Mouse (Mus musculus): ENCODE measurements around the gene Sugt1. TPM values are rescaled to one million over a fixed set of nuclear protein-coding genes. Genes with fewer than 3 reads are reported as not detected.
A peak's percentile ranks its signal among the peaks of the same experiment; 100 is the strongest.

Gene Sugt1
- polyA plus RNA-seq, 1 experiment from 2014 or later, result 186 TPM

DNA sequence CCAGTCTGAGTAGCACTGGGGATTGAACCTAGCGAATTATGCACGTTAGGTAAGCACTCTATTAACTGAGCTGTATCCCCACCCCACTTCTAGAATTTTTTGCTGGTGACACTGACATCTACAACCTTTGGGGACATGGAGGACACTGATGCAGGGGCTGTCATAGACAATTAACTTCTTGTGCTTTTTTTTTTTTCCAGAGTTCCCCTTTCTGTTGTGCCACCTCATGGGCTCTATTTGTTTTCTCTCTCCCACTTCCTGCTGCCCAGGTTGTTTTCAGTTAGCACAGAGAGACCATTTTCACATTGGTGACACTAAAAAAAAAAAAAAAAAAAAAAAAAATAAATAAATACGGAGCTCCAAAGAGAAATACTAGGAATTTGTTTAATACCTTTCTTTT is 83.5 kb downstream of the Sugt1 start:
- Histone ChIP-seq H3K27ac (replicated peaks; ENCODE audit: low read depth, low read length) (no peak overlapping the region), H3K4me2 (ENCODE audit: low read depth, low read length) (no peak overlapping the region), H3K27me3 (ENCODE audit: control insufficient read depth, insufficient read depth, low read length) (no peaks in the 10 kb centered on the region), H3K9me3 (replicated peaks; ENCODE audit: control insufficient read depth, low read length) (no peaks in the 10 kb centered on the region), H3K4me1 (ENCODE audit: control insufficient read depth, insufficient read depth, low read length) (no peaks in the 10 kb centered on the region), H3K9ac (replicated peaks; ENCODE audit: low read length) (no peak overlapping the region), H3K36me3 (replicated peaks; ENCODE audit: control insufficient read depth, insufficient read depth, low read depth, low read length) (no peaks in the 10 kb centered on the region), H3K4me3 (ENCODE audit: low read depth, low read length) (no peak overlapping the region)
- WGBS, result 84% methylated on average over 3 of the region's 3 CpGs
- ATAC-seq (replicated peaks; ENCODE audit: insufficient number of reproducible peaks, low FRiP score, low TSS enrichment, low read depth) (no peak), DNase-seq (ENCODE audit: low spot score) (no peak)

- H3K27me3 ChIP-seq (ENCODE audit: control insufficient read depth, insufficient read depth, low read length), result no peaks in the 10 kb centered on the region
- no peaks in the 10 kb centered on the region for H3K36me3 ChIP-seq (replicated peaks; ENCODE audit: control insufficient read depth, insufficient read depth, low read depth, low read length)
- no peak overlapping the region for H3K27ac ChIP-seq (replicated peaks; ENCODE audit: low read depth, low read length)
- H3K4me3 ChIP-seq (ENCODE audit: low read depth, low read length), result no peak overlapping the region
- ATAC-seq (replicated peaks; ENCODE audit: insufficient number of reproducible peaks, low FRiP score, low TSS enrichment, low read depth) (no peak), DNase-seq (ENCODE audit: low spot score) (no peak)
- no peak overlapping the region for H3K4me2 ChIP-seq (ENCODE audit: low read depth, low read length)
- no peaks in the 10 kb centered on the region for H3K9me3 ChIP-seq (replicated peaks; ENCODE audit: control insufficient read depth, low read length)
- no peak overlapping the region for H3K9ac ChIP-seq (replicated peaks; ENCODE audit: low read length)
- H3K4me1 ChIP-seq (ENCODE audit: control insufficient read depth, insufficient read depth, low read length), result no peaks in the 10 kb centered on the region
- 83% methylated on average over 5 of the region's 5 CpGs for WGBS
These were observed 85.1 kb downstream of the Sugt1 start for GRCm38 (mm10) chr14:79672567-79672966.

GRCm38 (mm10) chr14:79673083-79674013 is 85.9 kb downstream of the Sugt1 start:
- no peaks in the 10 kb centered on the region for H3K36me3 ChIP-seq (replicated peaks; ENCODE audit: control insufficient read depth, insufficient read depth, low read depth, low read length)
- H3K4me3 ChIP-seq (ENCODE audit: low read depth, low read length), result no peak overlapping the region
- WGBS, result 77% methylated on average over 17 of the region's 17 CpGs
- H3K9ac ChIP-seq (replicated peaks; ENCODE audit: low read length), result no peak overlapping the region
- no peaks in the 10 kb centered on the region for H3K4me1 ChIP-seq (ENCODE audit: control insufficient read depth, insufficient read depth, low read length)
- no peak overlapping the region for H3K4me2 ChIP-seq (ENCODE audit: low read depth, low read length)
- H3K27me3 ChIP-seq (ENCODE audit: control insufficient read depth, insufficient read depth, low read length), result no peaks in the 10 kb centered on the region
- ATAC-seq (replicated peaks; ENCODE audit: insufficient number of reproducible peaks, low FRiP score, low TSS enrichment, low read depth) (no peak), DNase-seq (ENCODE audit: low spot score) (no peak)
- no peak overlapping the region for H3K27ac ChIP-seq (replicated peaks; ENCODE audit: low read depth, low read length)
- no peaks in the 10 kb centered on the region for H3K9me3 ChIP-seq (replicated peaks; ENCODE audit: control insufficient read depth, low read length)

- Histone ChIP-seq H3K4me3 (ENCODE audit: low read depth, low read length) (no peak overlapping the region), H3K27me3 (ENCODE audit: control insufficient read depth, insufficient read depth, low read length) (no peaks in the 10 kb centered on the region), H3K4me1 (ENCODE audit: control insufficient read depth, insufficient read depth, low read length) (no peaks in the 10 kb centered on the region), H3K9ac (replicated peaks; ENCODE audit: low read length) (no peak overlapping the region), H3K4me2 (ENCODE audit: low read depth, low read length) (no peak overlapping the region), H3K36me3 (replicated peaks; ENCODE audit: control insufficient read depth, insufficient read depth, low read depth, low read length) (no peaks in the 10 kb centered on the region), H3K9me3 (replicated peaks; ENCODE audit: control insufficient read depth, low read length) (no peaks in the 10 kb centered on the region), H3K27ac (replicated peaks; ENCODE audit: low read depth, low read length) (no peak overlapping the region)
- ATAC-seq (replicated peaks; ENCODE audit: insufficient number of reproducible peaks, low FRiP score, low TSS enrichment, low read depth) (peak; percentile 51; the same call in 1 of the 2 replicates), DNase-seq (ENCODE audit: low spot score) (peak; percentile 66)
- WGBS, result 40% methylated on average over 15 of the region's 15 CpGs
These were observed 89.7 kb downstream of the Sugt1 start for GRCm38 (mm10) chr14:79677108-79677753.

DNA sequence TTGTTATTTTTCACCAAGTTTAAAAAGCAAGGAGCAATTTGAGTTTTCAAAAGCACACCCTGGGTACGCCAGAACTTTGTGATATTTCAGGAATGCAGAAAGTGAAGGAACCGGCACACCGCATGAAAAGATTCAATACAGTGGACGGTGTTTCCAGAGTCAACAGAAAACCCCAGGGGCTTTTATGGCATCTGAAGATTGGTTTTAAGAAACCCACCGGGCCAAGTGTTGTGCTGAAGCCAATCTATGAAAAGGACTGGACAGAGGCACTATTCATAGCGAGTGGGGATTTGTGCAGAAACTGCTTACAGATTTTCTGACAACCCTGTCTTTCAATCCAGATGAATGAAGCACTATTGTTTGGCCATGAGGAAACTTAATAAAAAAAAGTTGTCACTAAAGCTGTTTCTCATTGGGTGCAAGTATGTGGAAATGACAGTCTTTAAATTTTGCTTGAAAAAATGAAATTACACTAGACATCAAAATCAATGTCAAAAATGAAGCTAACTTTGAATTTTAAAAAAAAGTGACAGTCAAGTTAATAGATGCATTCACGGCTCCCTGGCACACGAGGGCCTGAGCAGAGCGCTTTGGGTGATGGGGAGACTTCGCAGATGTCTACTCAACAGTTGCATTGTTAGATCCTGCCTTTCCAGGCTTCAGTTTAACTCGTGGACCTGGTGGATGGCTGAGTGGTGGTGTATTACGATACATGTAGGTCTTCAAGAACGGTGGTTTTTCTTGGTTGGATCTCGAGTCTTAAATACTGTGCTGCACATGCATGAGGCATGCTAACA is 90.6 kb downstream of the Sugt1 start:
- H3K4me3 ChIP-seq (ENCODE audit: low read depth, low read length), result no peak overlapping the region
- H3K27ac ChIP-seq (replicated peaks; ENCODE audit: low read depth, low read length), result no peak overlapping the region
- no peaks in the 10 kb centered on the region for H3K4me1 ChIP-seq (ENCODE audit: control insufficient read depth, insufficient read depth, low read length)
- peak; percentile 60 for DNase-seq (ENCODE audit: low spot score)
- no peaks in the 10 kb centered on the region for H3K9me3 ChIP-seq (replicated peaks; ENCODE audit: control insufficient read depth, low read length)
- peak overlapping the region; percentile 10; the same call in 1 of the 2 replicates for H3K4me2 ChIP-seq (ENCODE audit: low read depth, low read length)
- no peak overlapping the region for H3K9ac ChIP-seq (replicated peaks; ENCODE audit: low read length)
- no peaks in the 10 kb centered on the region for H3K27me3 ChIP-seq (ENCODE audit: control insufficient read depth, insufficient read depth, low read length)
- no peaks in the 10 kb centered on the region for H3K36me3 ChIP-seq (replicated peaks; ENCODE audit: control insufficient read depth, insufficient read depth, low read depth, low read length)
- WGBS, result 28% methylated on average over 14 of the region's 14 CpGs
- ATAC-seq (replicated peaks; ENCODE audit: insufficient number of reproducible peaks, low FRiP score, low TSS enrichment, low read depth), result no peak

DNA sequence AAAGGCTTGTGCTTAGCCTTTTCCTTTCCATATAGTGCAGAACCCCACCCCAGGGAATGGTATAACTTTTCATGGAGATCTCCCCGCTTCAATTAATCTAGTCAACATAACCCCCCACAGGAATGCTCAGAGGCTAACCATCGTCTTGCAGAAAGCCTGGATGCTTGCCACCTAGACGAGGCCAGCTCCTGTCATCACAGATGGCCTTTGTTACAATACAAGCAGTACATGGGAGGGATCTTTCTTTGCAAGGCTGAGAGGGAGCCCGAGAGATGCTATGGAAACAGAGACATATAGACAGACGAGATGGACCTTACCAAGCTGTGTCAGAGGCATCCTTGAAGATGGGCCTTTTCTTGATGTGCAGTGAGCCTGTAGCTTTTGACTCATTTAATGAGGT is 93.2 kb downstream of the Sugt1 start:
- H3K9ac ChIP-seq (replicated peaks; ENCODE audit: low read length), result no peak overlapping the region
- H3K27me3 ChIP-seq (ENCODE audit: control insufficient read depth, insufficient read depth, low read length), result no peaks in the 10 kb centered on the region
- H3K27ac ChIP-seq (replicated peaks; ENCODE audit: low read depth, low read length), result no peak overlapping the region
- no peaks in the 10 kb centered on the region for H3K9me3 ChIP-seq (replicated peaks; ENCODE audit: control insufficient read depth, low read length)
- H3K4me1 ChIP-seq (ENCODE audit: control insufficient read depth, insufficient read depth, low read length), result no peaks in the 10 kb centered on the region
- ATAC-seq (replicated peaks; ENCODE audit: insufficient number of reproducible peaks, low FRiP score, low TSS enrichment, low read depth) (no peak), DNase-seq (ENCODE audit: low spot score) (no peak)
- H3K4me2 ChIP-seq (ENCODE audit: low read depth, low read length), result no peak overlapping the region
- H3K36me3 ChIP-seq (replicated peaks; ENCODE audit: control insufficient read depth, insufficient read depth, low read depth, low read length), result no peaks in the 10 kb centered on the region
- 65% methylated on average over 5 of the region's 5 CpGs for WGBS
- H3K4me3 ChIP-seq (ENCODE audit: low read depth, low read length), result no peak overlapping the region
